Mouse (Mus musculus) cerebellum, adult 11 months (tissue): ENCODE measurements at regions not wholly inside any gene's neighbourhood (a gene's known extent, or its start where the extent isn't known, plus 50 kb on each side); places are given as distances from the start of the nearest gene placed in this dataset.
A peak's percentile ranks its signal among the peaks of the same experiment; 100 is the strongest.
"Not testable (repeated sequence)": the region's sequence is repeated elsewhere in the genome, so short reads cannot be mapped to it uniquely, and the experiment has no call there.

Experiments
- DNase-seq: peaks from one replicate; pipeline ENCODE4 v3.0.0; 2022

DNA sequence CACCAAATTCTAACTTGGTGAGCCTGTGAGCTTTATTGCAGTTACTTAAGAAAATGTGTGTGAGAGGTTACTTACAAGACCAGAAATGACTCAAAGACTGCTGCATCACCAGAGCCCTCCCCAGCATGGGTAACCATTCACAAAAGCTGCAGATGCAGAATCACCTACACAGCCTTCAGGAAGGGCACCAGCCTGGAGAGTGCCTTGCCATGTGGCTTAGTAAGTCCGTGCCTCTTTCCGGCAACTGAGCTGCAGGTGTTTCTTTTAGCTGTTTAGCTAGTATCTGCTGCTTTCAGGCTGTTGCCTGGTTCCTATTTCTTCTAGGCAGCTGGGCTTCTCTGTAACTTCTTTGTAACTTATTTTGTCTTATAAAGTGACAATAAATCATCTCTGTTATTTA, 213.2 kb upstream of the Stxbp6 start:
- no peak for DNase-seq

DNA sequence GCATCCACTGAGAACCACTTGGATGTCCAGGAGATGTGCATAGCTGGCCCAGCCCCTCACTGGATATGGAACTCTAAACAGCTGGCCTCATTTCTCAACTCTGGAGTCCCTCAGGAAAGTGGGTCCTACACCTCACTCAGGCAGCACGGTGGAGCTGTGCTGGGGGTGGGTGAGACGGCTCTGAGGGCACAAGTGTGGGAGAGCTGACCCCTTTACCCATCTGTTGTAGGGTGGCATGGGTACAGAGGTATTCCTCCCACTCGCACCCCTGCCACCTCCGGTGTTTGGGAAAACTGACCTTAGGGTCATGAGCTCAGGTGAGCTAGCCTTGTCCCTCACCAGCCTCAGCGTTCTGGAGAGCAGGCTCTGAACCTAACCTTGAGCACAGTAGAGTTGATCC, 181.8 kb upstream of the Stxbp6 start:
- no peak for DNase-seq

GRCm38 (mm10) chr12:45211131-45211530, 136.6 kb upstream of the Stxbp6 start:
- no peak for DNase-seq

DNA sequence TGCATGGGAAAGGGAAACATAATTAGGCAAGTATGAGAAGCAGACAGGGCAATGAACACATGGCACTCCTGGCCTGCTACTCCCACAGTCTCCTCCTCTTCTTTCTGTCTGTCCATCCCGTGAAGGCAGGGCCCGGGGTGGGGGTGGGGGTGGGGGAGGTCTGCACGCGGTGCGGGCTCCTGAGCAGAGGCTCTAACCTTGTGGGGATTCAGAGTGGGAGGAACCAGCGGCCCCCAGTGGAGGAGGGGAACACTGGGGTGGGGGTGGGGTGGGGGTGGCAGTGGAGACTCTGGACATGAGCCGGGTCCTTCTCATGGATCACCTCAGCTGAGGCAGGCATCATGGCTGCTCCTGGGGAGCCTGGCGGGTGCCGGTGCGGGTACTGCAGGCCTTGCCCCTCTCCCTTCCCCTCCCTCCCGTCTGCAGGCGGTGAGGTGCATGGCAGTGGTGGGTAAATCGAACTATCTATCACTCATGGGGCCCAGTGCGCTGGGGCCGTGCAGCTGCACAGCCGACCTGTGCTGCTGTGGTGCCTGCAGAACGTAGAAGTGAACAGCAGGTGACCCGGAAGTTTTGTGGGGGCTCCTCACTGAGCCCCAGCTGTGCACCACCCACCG, 120.9 kb upstream of the Stxbp6 start:
- DNase-seq = no peak

GRCm38 (mm10) chr12:45187149-45187548, 112.6 kb upstream of the Stxbp6 start:
- no peak for DNase-seq

DNA sequence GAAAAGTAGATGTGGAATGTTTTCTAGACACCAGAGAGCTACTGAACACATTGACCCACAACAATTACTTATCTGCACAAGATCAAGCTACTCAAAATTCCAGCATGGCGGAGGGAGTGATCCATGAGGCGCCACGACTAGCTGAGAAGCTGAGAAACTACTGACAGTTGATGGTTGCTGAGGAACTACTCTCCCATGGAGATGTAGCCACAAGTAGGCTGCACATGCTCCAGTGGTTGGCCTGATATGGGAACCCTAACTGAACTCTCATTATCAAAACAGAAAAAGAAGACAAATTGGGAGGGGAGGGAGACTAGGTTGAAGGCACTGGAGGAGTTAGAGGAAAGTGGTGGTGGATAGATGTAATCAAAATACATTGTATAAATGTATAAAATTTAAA, 110.0 kb upstream of the Stxbp6 start:
- no peak for DNase-seq

- no peak for DNase-seq
Observed at GRCm38 (mm10) chr12:45177454-45177853, 102.9 kb upstream of the Stxbp6 start.

DNA sequence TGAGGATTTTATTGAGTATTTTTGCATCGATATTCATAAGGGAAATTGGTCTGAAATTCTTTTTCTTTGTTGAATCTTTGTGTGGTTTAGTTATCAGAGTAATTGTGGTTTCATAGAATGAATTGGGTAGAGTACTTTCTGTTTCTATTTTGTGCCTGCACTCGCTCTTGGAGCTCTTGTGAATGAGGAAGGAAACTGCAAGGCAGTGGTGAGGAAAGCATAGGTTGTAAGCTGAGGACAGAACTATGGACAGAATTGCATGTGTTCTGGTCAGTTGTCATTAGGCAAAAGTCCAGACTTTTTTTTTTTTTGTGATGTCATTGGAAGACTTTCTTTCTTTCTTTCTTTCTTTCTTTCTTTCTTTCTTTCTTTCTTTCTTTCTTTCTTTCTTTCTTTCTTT, 100.8 kb upstream of the Stxbp6 start:
- DNase-seq = not testable (repeated sequence)

DNA sequence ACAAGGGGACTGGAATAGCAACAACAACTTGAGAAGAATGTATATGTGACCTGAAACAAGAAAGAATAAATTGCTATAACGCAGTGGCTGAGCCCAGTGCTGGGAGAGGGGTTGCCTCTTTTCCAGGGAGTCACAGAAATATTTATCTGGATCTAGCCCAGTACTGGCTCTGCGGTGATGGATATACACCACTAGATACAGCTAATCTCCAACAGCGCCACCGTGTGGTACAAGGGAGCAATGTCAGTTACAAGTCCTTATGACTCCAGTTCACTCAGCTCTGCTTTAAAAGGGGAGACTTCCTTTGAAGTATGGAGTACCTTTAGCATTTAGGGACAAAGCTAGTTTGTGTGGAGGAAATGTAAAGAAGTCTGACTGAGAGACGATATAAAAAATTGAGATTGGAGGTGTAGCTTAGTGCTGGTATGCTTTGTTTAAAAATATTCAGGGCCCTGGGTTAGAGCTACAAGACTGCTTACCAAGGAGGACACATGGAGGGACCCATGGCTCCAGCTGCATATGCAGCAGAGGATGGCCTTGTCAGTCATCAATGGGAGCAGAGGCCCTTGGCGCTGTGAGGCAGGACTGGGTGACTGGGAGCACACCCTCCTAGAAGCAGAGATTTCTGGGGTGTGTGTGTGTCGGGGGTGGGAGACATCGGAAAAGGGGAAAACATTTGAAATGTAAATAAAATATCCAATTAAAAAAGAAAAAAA, 97.6 kb upstream of the Stxbp6 start:
- peak; percentile 24 for DNase-seq

DNA sequence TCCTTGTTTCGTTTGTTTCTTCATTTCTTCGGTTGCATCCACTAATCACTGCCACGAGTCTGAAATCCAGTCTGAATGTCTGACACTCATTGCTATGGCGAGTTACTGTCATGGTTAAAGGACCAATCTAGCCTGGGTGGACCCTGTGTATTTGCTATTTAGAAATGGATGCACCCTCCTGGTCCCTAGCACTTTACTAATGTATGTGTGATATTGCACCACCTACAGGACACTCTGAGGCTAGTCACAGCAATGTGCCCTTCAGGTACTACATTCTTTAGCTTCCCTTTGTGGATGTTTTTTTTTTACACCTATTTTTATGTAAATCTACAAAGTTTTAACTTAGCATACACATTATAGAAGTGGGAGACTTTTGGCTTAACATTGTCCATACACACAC, 87.5 kb upstream of the Stxbp6 start:
- DNase-seq = no peak

DNA sequence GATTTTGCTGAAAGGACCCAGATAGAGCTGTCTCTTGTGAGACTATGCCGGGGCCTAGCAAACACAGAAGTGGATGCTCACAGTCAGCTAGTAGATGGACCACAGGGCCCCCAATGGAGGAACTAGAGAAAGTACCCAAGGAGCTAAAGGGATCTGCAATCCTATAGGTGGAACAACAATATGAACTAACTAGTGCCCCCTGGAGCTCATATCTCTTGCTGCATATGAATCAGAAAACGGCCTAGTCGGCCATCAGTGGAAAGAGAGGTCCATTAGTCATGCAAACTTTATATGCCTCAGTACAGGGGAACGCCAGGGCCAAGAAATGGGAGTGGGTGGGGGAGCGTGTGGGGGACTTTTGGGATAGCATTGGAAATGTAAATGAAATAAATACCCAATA, 87.1 kb upstream of the Stxbp6 start:
- DNase-seq = not testable (repeated sequence)

DNA sequence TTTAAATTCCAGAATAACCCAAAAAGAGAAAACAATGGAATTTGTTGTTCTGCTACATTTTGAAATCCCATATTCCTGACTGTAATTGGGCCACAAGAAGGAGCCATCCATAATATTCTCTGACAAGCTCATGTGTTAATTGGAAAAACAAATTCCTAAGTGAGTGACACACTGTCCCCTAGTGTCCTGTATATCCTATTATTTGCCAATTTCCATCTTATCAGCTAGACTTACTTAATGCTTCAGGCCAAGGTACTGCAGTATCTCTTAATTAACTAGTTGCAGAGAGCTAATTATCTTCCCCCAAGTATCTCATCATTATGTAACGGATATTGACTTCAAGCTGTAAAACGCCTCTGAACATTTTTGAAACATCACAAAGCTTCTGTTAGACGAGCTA, 84.5 kb upstream of the Stxbp6 start:
- no peak for DNase-seq

- no peak for DNase-seq
Observed at GRCm38 (mm10) chr12:45137438-45138018, 63.0 kb upstream of the Stxbp6 start.

GRCm38 (mm10) chr12:45133415-45133814, 58.9 kb upstream of the Stxbp6 start:
- no peak for DNase-seq

GRCm38 (mm10) chr12:45131139-45131538, 56.6 kb upstream of the Stxbp6 start:
- no peak for DNase-seq

- no peak for DNase-seq
Observed at GRCm38 (mm10) chr12:45125866-45126265, 51.4 kb upstream of the Stxbp6 start.
